Mouse (Mus musculus) induced T-regulatory cell, adult 2 months (primary cell): ENCODE measurements around the gene Capn9.

ENCODE experiments used
- DNase-seq: peaks from one replicate; pipeline ENCODE4 v3.0.0-alpha.2; 2012; ENCODE audit warnings: low read depth

Capn9 gene

GRCm38 (mm10) chr8:124571732-124572429 lies 4.0 kb upstream of the Capn9 start:
- no peak for DNase-seq

- no peak for DNase-seq
Measured at GRCm38 (mm10) chr8:124572430-124572775, 3.5 kb upstream of the Capn9 start.

DNA sequence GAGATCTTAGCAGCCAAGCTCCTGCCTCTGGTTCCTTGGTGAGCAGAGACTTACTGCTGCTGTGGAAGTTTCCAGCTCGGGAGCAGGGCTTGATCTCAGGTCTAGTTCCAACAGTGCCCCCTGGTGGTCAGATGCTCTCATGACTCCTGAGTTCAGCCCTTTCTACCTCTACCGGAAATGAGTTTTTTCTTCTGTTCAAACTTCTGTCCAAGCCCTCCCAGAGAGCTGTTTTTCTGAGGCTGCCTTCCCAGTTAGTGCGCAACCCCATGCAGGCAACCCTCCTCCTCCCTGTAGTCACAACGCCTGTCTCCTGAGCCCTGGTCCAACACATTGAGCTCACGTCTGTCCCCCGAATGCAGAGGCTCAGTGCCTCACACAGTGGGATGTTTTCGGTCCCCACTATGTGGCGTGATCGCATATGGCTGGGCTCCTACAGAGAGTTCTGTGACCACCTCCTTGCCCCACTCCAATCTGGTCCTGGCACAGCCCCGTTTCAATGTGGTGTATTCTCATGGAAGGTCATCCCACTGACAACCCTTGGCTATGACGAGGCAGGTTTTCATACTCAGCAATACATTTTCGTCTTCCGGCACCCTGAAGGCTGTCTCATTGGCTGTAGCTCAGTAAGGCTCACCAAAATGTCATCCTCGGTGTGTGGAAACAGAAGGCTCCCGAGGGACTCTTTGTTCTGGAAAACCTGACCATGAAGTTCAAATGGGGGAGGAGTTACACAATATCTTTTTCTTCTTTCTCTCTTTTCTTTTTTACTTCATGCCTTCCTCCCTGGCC lies 2.2 kb upstream of the Capn9 start:
- DNase-seq, result peak; percentile 89

DNA sequence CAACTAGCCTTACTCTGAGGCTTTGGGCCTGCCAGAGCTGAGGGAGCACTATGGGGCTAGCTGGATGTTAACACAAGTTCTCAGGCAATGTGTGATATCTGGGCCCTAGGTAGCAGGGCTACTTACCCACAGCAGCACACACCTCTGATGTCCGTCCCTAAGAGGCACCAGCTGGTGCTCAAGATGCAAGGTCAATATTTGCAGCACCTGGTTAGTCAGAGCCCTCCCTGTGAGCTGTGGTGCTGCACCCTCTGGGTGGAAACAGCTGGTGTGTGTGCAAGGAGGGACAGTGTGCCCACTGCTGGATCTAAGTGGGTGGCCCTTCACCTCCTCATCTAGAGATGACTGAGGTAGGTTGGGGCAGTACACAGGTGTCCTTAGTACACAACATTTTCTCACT lies 840 bp downstream of the Capn9 start:
- no peak for DNase-seq

DNA sequence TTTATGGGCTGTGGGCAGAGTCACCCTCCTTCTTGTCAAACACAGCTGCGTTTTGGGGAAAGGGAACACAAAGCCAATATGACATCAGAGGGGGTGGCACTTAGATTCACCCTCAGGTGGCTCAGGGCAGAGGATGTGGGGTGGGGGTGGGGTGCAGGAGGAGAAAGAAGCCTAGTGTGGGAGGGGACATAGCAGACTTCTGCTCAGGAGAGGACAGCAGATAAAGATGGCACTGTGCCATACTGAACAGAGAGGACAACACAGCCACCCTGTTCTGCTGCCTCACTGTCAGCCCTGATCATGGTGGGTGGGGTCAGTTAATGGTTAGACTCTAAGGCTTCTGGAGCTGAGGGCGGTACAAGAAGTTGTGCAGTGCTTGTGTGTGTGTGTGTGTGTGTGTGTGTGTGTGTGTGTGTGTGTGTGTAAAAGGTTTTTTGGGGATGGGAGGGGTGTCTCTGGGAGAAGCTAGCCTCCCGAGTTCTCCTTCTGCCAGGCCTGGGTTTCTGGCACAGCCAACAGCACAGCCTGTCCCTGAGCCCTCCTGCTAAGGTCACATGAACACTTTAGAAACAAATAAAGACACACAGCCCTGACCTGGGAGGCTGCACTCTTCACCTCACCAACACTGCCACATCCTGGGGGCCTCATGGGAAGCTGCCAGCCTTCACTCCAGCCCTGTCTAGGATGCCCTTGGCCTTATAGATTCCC lies 10.0 kb downstream of the Capn9 start:
- no peak for DNase-seq

DNA sequence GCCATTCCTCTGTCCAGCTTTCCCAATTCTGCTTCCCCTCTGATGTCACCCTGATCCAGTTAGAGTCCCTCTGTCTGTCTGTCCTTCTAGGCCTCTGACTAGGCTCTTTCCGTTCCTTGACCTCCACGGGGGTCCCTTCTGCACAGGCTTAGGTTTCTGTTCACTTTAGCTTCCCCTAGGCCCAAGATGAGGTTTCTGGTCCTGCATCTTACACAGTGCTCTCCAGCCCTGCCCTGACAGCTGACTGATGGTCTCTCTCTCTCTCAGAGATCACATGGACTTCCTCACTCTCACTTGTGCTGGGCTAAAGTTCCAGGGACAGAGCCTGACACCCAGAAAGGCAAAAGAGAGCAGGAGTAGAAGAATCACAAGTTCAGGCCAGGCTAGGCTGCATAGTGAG lies 10.6 kb downstream of the Capn9 start:
- DNase-seq, result no peak

DNA sequence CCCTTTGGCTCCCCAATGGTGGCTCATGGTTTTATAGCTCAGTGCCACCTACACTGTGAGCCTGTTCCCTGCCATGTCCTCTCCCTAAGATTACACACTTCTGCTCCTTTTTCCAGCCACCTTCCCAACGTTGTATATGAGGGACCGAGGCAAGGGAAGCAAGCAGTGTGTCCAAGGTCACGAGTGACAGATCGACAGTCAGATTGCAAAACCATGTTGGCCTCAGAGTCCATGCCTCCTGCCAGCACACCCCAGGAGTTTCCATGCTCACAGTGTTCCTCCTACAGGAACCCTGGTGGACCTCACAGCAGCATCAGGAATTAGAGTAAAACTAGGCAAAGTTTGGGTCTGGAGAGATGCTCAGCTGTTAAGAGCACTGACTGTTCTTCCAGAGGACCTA lies 13.5 kb downstream of the Capn9 start:
- no peak for DNase-seq

- no peak for DNase-seq
Measured at GRCm38 (mm10) chr8:124604066-124604465, 28.2 kb downstream of the Capn9 start.

DNA sequence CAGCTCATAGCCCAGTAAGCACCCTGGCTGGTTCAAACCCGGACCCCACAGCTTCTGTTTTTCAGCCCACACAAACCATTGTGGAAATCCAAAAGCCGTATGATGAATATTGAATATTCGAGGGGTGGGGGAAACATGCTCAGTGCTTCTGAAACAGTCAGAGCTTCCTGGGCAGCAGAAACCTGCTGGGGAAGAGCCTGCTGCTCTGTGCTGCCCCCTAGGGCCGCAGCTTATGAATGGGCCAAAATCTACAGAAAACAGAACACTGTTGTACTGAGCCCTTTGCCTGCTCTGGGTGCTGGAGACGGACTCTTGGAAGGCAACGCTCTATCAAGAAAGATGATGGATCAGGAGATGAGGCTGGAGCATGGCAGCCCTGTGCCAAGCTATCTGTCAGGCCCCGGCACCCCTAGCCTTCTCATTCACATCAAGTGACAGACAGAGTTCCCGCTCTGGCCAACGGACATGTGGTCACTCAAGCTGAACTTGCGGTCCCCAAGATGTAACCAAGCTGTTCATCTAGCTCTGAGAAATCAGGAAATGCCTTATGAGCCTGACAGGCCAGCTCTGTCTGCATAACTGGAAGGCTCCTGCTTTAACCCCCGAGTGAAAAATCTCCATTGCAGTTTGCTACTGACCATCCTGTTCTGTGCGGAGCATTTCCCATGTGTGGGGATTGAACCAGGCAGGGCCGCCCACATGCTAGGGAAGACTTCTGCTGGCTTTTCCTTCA lies 32.5 kb downstream of the Capn9 start:
- peak; percentile 28 for DNase-seq

DNA sequence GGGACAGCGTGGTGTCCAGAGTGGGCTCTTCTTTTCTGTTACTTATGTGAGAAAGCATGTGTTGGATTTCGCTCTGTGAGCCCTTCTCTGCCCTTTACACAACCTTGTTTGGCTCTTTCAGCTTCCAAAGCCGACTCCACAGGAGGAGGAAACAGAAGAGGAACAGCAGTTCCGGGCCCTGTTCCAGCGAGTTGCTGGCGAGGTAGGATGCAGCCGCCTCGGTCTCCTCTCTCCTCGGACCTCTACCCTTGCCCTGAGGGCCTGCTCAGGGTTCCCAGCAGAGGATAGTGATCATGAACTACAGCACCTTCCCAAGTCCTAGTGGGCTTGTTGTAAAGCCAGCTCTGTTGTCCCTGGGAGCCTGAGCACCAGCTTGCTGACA lies 33.1 kb downstream of the Capn9 start:
- DNase-seq, result no peak

- DNase-seq, result no peak
Measured at GRCm38 (mm10) chr8:124614325-124614724, 38.4 kb downstream of the Capn9 start.

- peak; percentile 72 for DNase-seq
Measured at GRCm38 (mm10) chr8:124617266-124617869, 41.5 kb downstream of the Capn9 start.

DNA sequence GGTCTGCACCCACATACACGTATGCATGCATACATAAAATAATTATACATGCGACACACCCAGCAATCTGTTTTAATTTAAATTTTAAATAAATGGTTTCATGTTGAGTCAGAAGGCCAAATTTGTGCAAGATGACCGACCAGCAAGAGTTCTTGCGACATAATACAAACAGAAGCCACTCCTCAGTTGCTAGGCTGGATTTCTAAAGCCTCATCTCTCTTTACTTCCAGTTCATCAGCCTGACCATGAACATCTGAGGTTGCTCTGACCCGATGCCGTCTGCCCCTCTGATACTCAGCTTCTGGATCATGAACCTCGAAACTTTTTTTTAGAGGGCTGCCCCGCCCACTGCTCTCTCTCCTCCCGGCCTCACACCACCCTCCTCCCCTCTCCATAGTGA lies 42.3 kb downstream of the Capn9 start:
- DNase-seq, result no peak

DNA sequence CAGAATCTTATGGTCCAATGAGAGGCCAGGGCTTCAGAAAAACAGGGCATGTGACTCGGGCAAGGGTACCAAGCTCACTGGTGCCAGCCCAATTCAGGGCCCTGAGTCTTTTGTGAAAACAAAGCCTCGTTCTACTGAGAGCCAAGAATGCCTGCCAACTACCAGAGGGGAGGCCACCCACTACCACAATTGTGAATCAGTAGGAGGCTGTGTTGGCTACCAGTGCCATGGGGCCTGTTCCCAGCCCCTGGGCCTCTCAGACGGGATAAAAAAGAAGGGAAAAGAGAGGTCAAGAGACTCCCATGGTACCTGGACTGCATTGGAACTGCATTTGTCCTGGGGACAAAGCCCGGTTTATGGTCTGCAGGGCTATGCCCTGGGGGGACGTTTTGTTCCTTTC lies 45.3 kb downstream of the Capn9 start:
- DNase-seq, result no peak

DNA sequence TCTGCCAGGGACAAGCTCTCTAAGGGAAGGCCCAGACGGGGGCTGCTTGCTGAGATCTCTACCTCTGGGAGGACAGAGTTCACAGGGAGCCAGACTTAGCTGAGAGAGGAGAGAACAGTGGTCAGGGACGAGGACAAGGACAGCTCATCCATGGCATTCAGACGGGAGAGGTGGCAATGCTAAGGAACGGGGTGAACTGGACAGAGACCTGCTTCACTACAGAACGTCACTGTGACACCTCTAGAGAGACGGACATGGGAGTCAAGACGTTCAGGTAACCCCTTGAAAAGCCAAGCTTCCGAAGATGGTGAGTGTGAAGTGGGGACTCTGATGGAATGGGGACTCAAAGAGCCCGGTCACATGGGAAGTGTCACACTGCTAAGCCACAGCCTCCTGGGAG lies 50.3 kb downstream of the Capn9 start:
- no peak for DNase-seq

DNA sequence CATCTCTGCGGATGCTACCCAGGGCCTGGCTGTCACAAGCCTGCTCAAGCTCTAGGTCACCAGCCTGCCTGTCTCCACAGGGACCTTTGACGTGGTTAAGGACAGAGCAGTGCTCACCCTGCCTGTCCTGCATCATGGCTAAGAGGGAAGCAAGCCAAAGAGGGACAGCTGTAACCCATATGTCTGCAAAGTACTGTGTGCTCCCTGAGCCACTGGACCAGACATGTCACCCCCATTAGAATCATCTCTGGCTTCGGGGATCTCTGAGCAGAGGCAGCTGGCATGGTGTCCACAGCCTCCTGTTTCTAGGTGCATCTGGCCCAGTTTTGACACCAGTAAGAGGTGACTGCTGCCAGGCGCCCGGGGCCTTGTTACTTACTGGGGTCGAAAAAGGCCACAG lies 54.6 kb downstream of the Capn9 start:
- DNase-seq, result no peak

GRCm38 (mm10) chr8:124630891-124631290 lies 55.0 kb downstream of the Capn9 start:
- DNase-seq, result no peak

DNA sequence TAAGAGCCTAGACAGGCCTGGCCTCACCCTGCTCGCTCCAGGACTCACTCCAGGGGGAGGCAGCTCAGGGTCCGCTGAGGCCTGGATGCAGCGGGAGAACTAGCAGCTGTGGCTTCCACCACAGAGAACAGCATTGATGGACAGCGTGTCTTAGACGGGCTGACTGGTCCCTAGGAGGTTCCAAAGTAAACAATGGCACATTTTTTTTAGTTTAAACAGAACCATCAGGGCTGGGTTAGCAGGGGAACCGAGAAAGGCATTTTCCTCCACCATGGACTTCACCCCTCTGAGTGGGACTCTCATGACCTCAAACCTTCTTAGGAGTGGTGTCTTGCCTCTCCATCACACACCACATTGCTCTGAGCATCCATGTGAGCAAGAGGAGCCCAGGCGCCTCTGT lies 56.1 kb downstream of the Capn9 start:
- DNase-seq, result no peak

- no peak for DNase-seq
Measured at GRCm38 (mm10) chr8:124633001-124633703, 57.2 kb downstream of the Capn9 start.

DNA sequence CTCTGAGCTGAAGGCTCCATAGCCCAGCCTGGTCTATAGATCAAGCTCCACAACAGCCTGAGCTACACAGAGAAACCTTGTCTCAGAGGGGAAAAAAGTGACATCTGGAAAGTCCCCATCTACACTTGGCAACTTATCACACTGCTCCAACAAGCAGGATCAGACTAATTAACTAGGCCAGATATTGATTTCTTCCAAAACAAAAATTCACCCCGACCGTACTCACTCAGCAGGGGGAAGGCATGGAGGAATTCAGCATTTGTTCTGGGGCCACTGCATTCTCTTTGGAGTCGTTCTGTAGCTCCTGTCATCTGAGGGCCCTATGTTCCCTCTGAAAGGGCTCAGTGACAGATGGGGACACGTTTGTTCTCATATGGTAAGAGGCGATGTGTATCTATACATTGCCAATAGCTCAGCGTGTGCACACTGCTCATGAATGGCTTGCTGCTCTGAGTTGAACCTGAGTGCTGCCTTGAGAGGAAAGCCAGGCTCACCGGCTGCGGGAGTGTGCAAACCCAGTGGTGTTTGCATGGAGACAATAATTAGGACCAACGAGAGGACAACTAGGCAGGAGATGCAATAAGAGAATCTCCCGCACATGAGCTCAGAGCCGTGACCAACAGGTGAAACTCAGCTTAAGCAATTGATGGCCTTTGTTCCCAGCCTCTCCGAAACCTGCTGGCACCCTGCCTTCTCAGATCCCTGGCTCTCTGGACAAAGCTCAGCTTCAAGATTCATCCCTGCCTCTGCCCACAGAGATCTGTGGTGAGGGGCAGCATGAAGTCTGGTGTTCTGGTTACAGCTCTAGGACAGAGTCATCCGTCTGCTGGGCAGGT lies 58.7 kb downstream of the Capn9 start:
- no peak for DNase-seq

DNA sequence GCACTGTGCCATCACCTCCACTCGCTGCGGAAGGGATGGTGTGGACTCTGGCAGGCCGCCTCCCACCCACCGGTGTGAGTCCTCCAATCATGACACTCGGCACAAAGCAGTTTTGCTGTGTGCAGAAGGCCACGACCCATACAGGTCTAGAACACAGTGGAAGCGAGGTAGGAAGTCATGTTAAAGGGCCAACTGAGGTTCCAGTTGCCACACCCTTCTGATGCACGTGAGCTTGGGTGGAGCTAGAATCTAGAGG lies 59.3 kb downstream of the Capn9 start:
- DNase-seq, result no peak
